Mouse (Mus musculus): ENCODE data around the gene Gpr107.
A peak's percentile ranks its signal among the peaks of the same experiment; 100 is the strongest.

Gene Gpr107

DNA sequence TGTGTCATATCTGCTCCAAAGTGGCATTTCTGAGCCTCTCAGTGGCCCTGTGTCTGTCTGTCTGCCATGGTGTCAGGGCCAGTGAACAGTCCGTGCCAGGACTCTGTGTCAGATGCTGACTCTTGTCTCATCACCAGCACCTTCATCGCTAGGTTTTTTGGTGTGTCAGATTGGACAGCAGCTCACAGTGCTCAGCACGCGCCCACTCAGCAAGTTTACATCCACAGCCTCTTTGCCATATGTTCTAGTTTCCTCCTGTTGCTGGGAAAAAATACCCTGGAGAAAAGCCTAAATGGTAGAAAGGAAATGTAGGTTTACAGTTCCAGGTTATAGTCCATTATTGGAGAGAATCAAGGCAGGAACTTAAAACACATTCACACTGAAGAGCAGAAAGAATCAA lies 46.5 kb downstream of the Gpr107 start:
- DNase-seq (ENCODE audit: low read depth, low spot score) = no peak

DNA sequence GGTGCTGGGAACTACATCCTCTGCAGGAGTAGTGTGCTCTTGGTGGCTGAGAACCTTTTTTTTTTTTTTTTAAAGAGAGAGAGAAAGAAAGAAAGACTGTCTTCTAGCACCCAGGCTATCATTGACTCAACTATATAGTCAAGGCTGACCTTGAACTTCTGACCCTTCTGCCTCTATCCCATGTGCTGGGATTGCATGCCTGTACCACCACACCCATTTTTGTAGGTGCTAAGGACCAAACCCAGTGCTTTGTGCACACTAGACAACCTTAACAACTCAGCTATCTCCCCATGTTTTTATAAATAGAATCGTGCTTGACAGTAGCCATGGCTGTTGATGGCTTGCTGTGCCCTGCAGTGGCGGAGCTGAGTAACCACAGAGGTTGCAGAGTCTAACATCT lies 47.9 kb downstream of the Gpr107 start:
- peak; percentile 66 for DNase-seq (ENCODE audit: low read depth, low spot score)

DNA sequence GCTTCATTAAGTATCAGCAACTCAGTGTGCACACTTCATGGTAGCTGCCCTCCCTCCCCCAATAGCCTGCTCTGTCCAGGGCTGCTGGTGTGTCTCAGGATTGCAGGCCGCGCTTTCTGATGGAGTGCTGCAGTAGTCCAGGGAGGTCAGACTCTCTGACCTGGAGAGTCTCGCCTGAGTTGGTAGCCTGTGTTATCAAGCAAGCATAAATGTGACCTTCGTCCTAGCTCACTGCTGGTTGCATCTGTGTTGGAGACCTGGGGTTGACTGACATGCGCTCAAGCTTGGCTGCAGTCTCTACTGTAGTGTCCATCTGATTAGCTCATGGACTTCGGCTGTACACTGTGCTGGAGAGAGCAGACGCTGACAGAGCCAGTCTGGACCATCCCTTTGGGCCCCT lies 49.7 kb downstream of the Gpr107 start:
- no peak for DNase-seq (ENCODE audit: low read depth, low spot score)

DNA sequence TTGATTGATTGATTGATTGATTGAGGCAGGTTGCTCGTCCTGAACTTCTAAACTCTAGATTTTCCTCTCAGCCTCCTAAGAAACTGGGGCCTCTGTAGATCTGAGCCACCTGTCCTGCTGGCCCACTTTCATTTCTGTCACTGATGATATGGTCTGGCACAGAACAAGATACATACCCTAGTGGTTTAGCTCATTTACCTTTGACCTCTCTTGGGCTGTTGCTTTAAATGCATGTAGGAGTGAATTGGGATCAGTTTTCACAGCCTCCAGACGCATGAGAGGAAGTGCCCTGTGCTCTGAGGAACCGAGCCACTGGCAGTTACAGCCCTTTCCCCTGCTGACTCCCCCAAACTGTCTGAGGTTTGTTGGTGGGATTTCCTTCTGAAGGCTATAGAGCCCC lies 50.2 kb downstream of the Gpr107 start:
- DNase-seq (ENCODE audit: low read depth, low spot score) = no peak

DNA sequence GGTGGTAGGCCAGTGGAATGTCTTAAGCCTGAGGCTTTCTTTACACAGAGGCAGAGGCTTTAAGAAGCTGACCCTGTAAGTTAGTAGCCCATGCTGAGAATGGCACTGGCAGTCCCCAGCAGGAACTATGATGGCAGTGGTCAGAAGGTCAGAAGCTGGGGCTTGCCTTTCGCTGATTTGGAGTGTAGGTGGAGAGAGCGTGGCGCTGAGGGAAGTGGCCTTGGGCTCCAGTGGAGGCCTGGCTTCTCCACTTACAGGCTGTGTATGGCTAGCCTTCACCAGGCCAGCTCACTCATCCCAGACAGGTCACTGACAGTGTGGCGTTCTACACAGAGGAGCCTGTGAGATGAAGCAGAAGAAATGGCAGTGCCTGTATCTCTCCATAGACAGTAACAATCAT lies 50.8 kb downstream of the Gpr107 start:
- no peak for DNase-seq (ENCODE audit: low read depth, low spot score)

DNA sequence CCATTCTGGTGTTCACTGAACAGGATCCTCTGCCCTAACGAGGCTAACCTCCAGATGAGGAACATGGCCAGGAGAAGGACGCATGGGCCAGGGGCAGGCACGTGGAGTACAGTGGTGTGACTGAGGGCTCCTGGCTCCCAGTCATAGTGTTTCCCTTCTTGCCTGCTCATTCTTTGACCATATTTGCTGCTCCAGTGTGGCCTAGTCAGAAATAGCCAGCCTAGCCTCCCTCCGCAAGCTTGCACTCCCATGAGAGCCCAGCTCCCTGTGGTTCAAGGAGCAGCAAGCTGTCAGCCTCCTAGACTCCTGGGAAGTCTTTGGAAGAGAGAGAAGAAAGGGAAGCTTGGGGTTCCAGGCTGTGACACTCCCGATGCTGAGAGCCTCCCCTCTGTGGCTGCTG lies 52.6 kb downstream of the Gpr107 start:
- DNase-seq (ENCODE audit: low read depth, low spot score) = no peak

DNA sequence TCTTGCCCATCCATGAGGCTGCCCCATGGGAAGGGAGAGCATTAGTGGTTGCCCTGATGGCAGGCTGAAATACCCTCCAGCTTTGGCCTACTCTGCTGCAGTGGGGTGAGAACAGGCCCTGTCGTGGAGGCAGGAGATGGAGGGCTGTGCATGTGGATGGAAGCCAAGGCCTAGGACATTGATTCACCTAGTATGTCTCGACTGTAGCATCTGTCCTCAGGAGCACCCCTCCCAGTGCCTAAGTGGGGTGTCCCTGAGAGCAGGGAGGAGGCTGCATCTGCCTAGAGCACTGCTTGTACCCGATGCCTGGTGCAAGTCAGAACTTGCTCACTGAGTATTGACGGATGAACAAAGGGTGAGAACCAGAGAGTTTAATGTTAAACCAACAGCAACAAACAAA lies 54.1 kb downstream of the Gpr107 start:
- DNase-seq (ENCODE audit: low read depth, low spot score) = no peak

DNA sequence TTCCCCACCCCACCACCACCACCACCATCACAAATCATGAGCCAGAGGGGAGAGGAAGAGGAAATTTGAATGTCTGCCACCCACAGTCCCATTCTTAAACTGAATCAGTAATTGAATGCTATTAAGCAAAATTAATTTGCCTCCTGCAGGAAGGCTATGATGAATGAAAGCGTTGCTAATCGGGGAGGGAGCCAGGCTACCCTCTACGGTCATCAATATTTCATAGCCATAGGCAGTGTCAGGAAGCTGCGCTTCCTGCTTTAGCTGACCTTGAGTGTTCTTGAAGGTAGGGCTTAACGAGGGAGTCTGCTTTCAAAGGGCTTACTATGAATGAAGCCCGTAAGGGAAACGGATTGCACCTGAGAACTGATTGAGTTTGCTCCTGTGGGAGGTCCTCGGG lies 54.8 kb downstream of the Gpr107 start:
- DNase-seq (ENCODE audit: low read depth, low spot score) = no peak

DNA sequence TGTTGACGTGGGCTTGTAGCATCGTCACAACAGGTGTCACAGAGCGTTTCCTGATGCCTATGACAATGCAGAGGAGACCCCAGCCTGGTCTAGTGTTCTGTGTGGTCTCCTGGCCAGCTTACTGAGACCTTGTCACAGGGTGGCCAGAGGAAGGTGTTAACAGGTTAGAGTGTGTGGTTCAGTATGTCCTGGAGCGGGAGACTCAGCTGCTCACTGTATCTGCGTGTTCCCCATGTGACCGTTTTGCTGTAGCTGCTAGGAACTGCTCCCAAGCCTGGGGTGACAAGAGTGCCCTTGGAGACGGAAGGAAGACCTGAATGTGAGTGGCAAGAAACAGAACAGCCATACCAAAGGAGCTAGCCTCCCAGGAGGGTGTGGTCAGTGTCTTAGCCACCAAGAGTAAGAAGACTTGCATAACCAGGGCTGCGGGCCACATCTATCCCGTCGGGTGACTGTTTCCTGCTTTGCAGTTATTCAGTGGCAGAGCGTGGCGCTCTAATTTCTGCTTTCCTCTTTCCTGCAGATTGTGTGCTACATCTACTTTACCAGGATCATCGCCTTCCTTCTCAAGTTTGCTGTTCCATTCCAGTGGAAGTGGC lies 56.5 kb downstream of the Gpr107 start:
- DNase-seq (ENCODE audit: low read depth, low spot score) = no peak

DNA sequence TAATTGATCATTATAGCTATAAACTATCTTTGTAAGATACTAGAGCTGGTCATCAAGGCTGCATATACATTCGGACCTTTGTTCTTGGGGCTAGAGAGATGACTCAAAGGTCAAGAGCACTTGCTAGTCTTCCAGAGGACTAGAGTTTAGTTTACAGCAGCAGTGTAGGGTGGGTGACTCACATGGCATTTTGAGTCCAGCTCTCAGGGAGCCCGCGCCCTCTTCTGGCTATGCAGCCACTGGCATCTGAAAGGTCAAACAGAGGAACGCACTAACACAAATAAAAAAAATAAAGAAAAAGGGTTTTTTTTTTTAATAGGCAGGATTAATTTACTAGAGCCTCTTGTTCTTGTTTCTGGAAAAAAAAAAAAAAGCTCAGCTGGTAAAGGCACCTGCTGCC lies 57.4 kb downstream of the Gpr107 start:
- DNase-seq (ENCODE audit: low read depth, low spot score) = no peak

DNA sequence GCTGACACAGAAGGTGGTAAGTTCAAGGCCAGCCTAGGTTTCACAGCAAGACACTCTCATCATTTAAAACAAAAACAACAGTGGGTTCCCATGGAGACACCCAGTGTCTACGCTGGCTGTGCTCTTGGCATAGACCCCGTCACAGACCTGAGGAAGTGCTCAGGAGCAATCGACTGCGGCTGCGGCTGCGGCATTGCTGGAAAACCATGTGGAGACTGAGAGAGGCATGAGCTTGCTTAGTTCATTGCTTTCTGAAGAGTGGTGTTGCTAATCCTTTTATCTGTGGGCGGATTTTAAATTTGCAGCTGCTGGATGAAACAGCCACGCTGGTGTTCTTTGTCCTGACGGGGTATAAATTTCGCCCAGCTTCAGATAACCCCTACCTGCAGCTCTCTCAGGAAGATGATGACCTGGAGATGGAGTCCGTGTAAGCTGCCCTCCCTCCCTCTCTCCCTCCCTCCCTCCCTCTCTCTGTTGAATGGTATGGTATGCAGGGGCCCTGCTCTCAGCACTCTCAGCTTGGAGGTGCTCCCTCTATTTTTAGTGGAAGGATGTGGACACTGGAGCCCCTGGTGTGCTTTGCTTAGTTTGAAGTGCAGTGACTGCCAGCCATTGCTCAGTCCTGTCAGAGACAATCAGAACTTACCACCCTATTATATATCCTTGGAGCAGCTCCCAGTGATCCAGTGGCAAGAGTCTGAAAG lies 58.2 kb downstream of the Gpr107 start:
- DNase-seq (ENCODE audit: low read depth, low spot score) = peak; percentile 29

DNA sequence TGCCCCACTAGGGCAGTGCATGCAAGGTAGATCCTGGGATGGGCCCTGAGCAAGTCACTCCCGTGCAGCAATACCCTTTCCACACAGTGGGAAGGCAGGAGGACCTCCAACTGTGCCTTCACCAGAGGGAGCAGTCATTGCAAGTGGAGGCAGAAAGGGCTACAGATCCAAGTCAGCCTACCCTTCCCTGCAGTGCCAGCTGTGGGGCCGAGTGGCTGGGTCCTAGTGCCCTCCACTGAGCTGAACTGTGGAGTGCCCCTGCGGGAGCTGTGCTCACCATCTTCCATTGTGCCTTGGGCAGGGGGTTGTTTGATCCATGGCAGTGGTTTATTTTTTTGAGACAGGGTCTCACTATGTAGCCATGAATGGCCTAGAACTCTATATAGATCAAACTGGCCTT lies 59.1 kb downstream of the Gpr107 start:
- no peak for DNase-seq (ENCODE audit: low read depth, low spot score)

DNA sequence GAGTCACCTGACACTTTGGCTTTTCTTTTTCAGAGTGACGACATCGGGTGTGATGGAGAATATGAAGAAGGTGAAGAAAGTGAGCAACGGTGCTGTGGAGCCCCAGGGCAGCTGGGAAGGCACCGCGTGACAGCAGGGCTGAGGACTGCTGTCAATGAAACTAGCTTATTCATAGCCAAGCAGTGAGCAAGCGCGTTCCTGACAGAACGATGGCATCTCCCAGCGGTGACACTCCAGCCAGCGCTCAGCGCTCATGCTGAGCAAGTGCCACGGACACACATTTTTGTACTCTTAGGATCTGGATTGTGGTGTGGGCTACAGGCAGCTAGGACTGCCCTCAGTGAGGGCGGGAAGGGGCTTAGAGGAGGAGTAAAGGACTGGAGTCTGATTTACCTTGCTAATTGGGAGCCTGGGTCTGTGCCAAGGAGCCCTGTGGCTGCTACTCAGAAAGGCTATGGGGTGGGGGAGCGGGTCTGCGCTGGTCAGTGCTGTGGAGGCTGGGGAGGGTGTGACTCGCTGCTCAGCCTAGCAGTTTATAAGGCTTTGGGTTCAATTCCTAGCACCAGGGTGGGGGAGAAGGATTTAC lies 62.2 kb downstream of the Gpr107 start:
- DNase-seq (ENCODE audit: low read depth, low spot score) = peak; percentile 32

DNA sequence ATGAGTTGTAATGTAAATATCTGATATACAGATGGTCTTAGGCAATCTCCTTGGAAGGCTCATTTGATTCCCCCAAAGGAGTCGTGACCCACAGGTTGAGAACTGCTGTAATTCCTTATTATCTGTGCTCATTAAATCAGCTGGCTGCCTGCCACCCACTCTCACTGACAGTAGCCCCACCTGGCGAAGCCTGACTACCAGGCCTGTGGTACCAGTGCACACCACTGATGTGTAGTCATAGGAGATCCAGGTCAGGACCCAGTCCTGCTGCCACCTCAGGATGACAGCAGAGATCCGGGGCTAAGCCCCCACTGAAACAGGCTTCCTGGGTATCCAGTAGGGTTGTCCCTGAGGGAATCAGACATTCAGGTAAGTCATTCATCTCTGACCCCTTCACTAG lies 66.5 kb downstream of the Gpr107 start:
- no peak for DNase-seq (ENCODE audit: low read depth, low spot score)

DNA sequence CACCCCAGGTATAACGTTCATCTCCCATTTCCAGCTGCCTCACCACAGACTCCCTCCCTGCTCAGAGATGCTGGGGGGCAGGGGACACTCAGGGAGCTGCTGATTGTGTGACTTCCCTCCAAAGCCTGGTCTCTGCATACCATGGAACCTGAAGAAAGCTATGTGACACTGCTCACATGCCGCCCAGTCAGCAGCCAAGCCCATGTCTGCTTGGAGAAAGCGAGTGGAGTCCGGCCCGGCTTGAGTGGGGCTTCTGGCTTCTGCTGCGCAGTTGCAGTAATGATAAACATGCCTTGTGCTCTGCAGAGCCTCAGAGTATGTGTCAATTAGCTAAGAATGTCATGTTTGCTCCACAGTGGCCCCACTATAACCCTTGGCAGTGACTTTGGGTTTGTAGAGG lies 67.4 kb downstream of the Gpr107 start:
- no peak for DNase-seq (ENCODE audit: low read depth, low spot score)

DNA sequence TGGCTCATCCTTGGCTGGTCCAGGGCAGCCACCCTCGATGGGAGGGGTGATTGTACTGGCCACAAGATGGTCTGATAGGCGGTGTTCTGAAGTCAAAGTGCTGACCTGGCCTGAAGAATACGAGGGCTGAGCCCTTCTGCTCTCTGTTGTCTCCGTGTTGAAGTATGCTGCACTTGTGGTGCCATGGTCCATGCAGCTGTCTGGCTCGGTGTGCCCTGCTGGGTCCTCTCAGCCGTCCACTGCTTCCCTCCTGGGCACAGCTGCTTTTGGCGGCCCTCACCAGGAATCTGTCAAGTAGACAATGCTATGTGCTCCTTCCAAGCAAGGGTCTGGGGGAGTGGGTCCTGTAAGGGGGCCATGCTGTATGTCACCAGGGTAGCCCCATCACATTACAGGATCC lies 68.7 kb downstream of the Gpr107 start:
- DNase-seq (ENCODE audit: low read depth, low spot score) = no peak

DNA sequence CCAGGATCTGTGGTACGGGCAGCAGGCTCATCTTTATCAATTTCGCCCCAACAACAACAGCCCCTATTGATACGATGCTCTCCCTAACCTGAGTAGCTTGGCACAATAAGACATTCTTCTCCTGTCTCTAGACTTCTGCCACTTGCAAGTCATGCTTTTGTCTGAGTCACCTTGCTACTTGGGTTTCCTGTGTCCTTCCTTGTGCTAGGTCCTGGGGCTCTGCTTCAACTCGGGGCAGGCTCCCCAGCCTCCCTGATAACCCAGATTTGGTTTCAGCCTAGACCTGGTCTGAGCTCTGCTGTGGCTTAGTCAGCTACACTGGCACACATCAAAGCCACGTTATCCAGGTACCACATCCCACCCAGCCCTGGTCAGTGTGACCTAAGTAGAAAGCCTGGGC lies 69.5 kb downstream of the Gpr107 start:
- no peak for DNase-seq (ENCODE audit: low read depth, low spot score)

DNA sequence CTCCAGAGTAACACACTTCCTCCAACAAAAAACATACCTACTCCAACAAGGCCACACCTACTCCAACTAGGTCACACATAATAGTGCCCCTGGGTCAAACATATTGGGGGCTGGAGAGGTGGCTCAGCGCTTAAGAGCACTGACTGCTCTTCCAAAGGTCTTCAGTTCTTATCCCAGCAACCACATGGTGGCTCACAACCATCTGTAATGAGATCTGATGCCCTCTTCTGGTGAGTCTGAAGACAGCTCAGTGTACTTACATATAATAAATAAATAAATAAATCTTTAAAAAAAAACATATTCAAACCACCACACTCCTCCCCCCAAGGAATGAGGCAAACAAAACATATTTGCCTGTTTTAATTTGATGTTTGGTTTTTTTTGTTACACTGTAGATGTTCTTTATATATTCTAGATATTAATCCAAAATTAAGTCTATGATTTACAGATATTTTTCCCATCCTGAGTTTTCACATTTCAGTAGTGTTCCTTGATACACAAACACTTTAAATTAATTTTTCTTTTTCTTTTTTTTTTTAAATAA lies 76.7 kb downstream of the Gpr107 start:
- DNase-seq (ENCODE audit: low read depth, low spot score) = peak; percentile 62

DNA sequence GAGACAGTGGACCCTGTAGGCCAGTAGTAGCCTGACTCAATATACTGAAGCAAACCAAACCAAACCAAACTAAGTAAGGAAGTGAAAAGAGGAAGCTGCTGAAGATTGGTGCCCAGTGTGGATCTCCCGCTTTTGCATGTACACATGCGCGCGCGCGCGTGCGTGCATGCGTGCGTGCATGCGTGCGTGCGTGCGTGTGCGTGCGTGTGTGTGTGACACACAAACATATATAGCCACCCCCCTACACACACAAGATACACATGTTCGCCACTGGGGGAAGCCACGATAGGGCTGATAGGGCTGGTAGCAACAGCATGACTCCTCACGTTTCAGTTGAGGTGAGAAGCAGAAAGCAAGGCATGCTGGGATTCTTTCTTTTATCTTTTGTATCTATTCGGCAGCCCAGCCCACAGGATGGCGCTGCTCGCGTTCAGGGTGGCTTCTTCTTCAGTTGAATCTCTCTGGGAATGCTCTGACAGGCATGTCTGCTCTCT lies 87.1 kb downstream of the Gpr107 start:
- peak; percentile 93 for DNase-seq (ENCODE audit: low read depth, low spot score)

DNA sequence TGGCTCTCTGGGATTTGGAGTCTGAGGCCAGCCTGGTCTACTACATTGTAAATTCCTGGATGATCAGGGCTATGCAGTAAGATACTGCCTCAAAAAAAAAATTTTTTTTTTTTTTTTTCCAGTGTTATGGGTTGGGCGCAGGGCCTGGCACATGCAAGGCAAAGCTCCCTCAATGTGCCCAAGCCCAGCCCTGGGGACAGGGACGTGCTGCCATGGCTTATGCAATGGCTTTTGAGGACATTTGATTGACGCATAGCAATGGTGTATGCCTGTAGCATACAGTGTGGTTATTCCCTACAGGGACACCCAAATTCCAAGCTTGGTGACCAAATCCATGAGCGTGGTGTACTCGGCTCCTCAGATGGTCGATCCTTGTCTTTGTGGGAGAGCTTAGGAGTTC lies 87.7 kb downstream of the Gpr107 start:
- no peak for DNase-seq (ENCODE audit: low read depth, low spot score)

DNA sequence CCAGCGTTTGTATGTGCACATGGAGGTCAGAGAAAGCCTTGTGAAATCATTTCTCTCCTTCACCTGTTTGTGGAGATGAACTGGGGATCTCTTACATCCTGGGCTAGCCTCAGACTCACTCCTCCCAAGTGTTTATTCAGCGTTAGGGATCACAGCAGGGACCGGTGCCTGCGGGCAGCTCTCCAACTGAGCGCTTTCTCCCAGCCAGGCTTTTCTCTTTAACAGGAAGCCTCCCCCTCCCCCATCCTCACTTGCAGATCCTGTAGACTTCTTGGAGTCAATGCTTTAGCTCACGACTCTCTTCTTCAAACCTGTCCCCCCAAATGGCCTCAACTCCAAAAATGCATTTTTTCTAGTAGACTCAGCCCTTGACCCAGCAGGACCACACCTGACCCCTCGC lies 89.5 kb downstream of the Gpr107 start:
- DNase-seq (ENCODE audit: low read depth, low spot score) = peak; percentile 71

DNA sequence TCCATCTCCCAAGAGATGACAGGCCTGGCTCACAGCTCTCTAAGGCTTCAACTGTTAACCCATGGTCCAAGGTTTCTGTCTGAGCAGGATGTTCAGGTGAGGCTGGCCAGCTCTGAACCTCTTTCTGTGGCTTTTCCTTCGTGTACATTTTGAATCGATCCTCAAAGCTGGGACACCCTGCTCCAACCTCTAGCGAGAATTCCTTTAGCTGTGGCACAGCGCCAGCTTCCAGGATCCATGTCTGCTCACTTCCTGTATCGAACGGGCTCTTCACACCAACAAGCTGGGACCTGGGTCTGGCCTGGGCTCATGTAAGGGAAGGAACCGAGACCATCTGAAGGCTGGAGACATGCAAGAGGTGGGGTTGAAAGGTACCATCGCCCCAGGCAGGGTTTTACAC lies 92.1 kb downstream of the Gpr107 start:
- no peak for DNase-seq (ENCODE audit: low read depth, low spot score)

DNA sequence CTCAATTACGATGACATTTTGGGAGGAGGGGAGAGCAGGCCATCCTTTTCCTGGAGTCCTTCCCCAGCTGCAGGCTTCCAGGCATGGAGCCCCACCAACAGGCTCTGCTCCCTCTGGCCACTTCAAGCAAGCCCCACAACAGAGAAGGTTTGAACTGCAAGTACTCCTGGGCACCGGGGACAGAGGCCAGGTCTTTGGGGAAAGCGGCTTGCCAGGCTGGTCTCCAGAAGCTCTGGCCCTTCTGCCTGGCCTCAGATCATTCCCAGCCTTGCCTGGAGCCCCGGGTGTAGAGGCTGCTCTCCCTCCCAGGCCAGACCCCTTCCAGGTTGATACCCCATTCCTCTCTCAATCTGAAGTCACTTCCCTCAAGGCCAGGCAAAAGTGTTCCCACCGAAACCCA lies 92.9 kb downstream of the Gpr107 start:
- DNase-seq (ENCODE audit: low read depth, low spot score) = no peak
